Mouse (Mus musculus): ENCODE data around the gene Pcdh8.

DNA sequence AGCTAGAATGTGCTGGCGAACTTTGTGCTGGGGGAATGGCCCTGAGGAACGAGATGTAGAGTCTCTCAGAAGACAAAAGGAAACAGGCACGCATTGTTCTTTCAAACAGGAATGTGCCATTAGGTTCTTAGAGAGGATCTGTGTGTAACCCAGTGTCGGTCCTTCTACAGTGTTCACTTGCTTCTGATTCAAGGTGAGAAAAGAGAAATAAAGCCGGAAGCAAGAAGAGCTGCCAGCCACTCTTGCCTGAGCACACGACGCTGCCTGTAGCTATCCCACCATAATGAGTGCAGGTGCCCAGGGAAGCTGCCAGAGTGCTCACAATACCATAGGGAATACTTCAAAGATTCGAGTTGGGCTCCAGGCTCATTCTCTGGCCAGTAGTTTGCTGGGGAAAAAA, 43.6 kb upstream of the Pcdh8 start:
- TF ChIP-seq CTCF (IDR thresholded peaks at IDR 0.05; ENCODE audit: extremely low read depth, insufficient read length, insufficient replicate concordance, low read depth, low read length), result no peak
- TF ChIP-seq POLR2A (IDR thresholded peaks at IDR 0.05; ENCODE audit: low read depth, low read length), result no peak

Measured in small intestine, adult 2 months (tissue).